Mouse (Mus musculus): ENCODE results near the gene Cul1. TPM values are rescaled to one million over a fixed set of nuclear protein-coding genes. Genes with fewer than 3 reads are reported as not detected.

Gene Cul1
- polyA plus RNA-seq, 1 experiment from 2014 or later = 234 TPM

GRCm38 (mm10) chr6:47560407-47560806, 107.2 kb downstream of the Cul1 start:
- ATAC-seq (replicated peaks; ENCODE audit: low FRiP score) = no peak
- H3K4me1 ChIP-seq (replicated peaks; ENCODE audit: control insufficient read depth, insufficient read depth, low read length) = no peaks in the 10 kb centered on the region
- no peak overlapping the region for H3K27ac ChIP-seq (ENCODE audit: low read depth, low read length)
- no peaks in the 10 kb centered on the region for H3K9me3 ChIP-seq (ENCODE audit: control insufficient read depth, low read length)
- no peak for DNase-seq (ENCODE audit: low spot score)
- no peaks in the 10 kb centered on the region for H3K27me3 ChIP-seq (ENCODE audit: control insufficient read depth, insufficient read depth, low read length)
- no peak overlapping the region for H3K9ac ChIP-seq (ENCODE audit: low read length)
- no peak overlapping the region for H3K4me3 ChIP-seq (ENCODE audit: low read depth, low read length)
- peaks cover 4% of the 10 kb centered on the region; the same call in 1 of the 2 replicates for H3K36me3 ChIP-seq (ENCODE audit: control insufficient read depth, insufficient read depth, low read length)
- no peak overlapping the region for H3K4me2 ChIP-seq (ENCODE audit: low read depth, low read length, severe bottlenecking)

GRCm38 (mm10) chr6:47560846-47561245, 107.6 kb downstream of the Cul1 start:
- H3K4me2 ChIP-seq (ENCODE audit: low read depth, low read length, severe bottlenecking) = no peak overlapping the region
- no peak for ATAC-seq (replicated peaks; ENCODE audit: low FRiP score)
- peaks cover 4% of the 10 kb centered on the region; the same call in 1 of the 2 replicates for H3K36me3 ChIP-seq (ENCODE audit: control insufficient read depth, insufficient read depth, low read length)
- H3K4me3 ChIP-seq (ENCODE audit: low read depth, low read length) = no peak overlapping the region
- no peak overlapping the region for H3K9ac ChIP-seq (ENCODE audit: low read length)
- H3K9me3 ChIP-seq (ENCODE audit: control insufficient read depth, low read length) = no peaks in the 10 kb centered on the region
- no peak for DNase-seq (ENCODE audit: low spot score)
- no peak overlapping the region for H3K27ac ChIP-seq (ENCODE audit: low read depth, low read length)
- H3K27me3 ChIP-seq (ENCODE audit: control insufficient read depth, insufficient read depth, low read length) = no peaks in the 10 kb centered on the region
- H3K4me1 ChIP-seq (replicated peaks; ENCODE audit: control insufficient read depth, insufficient read depth, low read length) = no peaks in the 10 kb centered on the region
- WGBS = 91% methylated on average over 2 of the region's 2 CpGs

GRCm38 (mm10) chr6:47561426-47561825, 108.2 kb downstream of the Cul1 start:
- Histone ChIP-seq H3K4me1 (replicated peaks; ENCODE audit: control insufficient read depth, insufficient read depth, low read length) (no peaks in the 10 kb centered on the region), H3K4me2 (ENCODE audit: low read depth, low read length, severe bottlenecking) (no peak overlapping the region), H3K4me3 (ENCODE audit: low read depth, low read length) (no peak overlapping the region), H3K27ac (ENCODE audit: low read depth, low read length) (no peak overlapping the region), H3K9ac (ENCODE audit: low read length) (no peak overlapping the region), H3K27me3 (ENCODE audit: control insufficient read depth, insufficient read depth, low read length) (no peaks in the 10 kb centered on the region), H3K9me3 (ENCODE audit: control insufficient read depth, low read length) (no peaks in the 10 kb centered on the region), H3K36me3 (ENCODE audit: control insufficient read depth, insufficient read depth, low read length) (peaks cover 6% of the 10 kb centered on the region; the same call in 1 of the 2 replicates)
- DNase-seq (ENCODE audit: low spot score) = no peak
- 95% methylated on average over 5 of the region's 5 CpGs for WGBS
- ATAC-seq (replicated peaks; ENCODE audit: low FRiP score) = no peak

- ATAC-seq (replicated peaks; ENCODE audit: low FRiP score) (0 out of 2 replicates have a peak, but pooled peaks have one; percentile 21), DNase-seq (ENCODE audit: low spot score) (no peak)
- H3K4me2 ChIP-seq (ENCODE audit: low read depth, low read length, severe bottlenecking) = no peak overlapping the region
- H3K9ac ChIP-seq (ENCODE audit: low read length) = no peak overlapping the region
- no peaks in the 10 kb centered on the region for H3K27me3 ChIP-seq (ENCODE audit: control insufficient read depth, insufficient read depth, low read length)
- no peaks in the 10 kb centered on the region for H3K4me1 ChIP-seq (replicated peaks; ENCODE audit: control insufficient read depth, insufficient read depth, low read length)
- H3K4me3 ChIP-seq (ENCODE audit: low read depth, low read length) = no peak overlapping the region
- peaks cover 20% of the 10 kb centered on the region for H3K36me3 ChIP-seq (ENCODE audit: control insufficient read depth, insufficient read depth, low read length)
- no peaks in the 10 kb centered on the region for H3K9me3 ChIP-seq (ENCODE audit: control insufficient read depth, low read length)
- 97% methylated on average over 1 of the region's 1 CpGs for WGBS
- H3K27ac ChIP-seq (ENCODE audit: low read depth, low read length) = no peak overlapping the region
Observed at GRCm38 (mm10) chr6:47565326-47566035, 112.3 kb downstream of the Cul1 start.

GRCm38 (mm10) chr6:47572887-47573286, 119.7 kb downstream of the Cul1 start:
- WGBS = 93% methylated on average over 2 of the region's 2 CpGs
- ATAC-seq (replicated peaks; ENCODE audit: low FRiP score) (no peak), DNase-seq (ENCODE audit: low spot score) (no peak)
- Histone ChIP-seq H3K9ac (ENCODE audit: low read length) (no peak overlapping the region), H3K27ac (ENCODE audit: low read depth, low read length) (no peak overlapping the region), H3K4me2 (ENCODE audit: low read depth, low read length, severe bottlenecking) (no peak overlapping the region), H3K4me1 (replicated peaks; ENCODE audit: control insufficient read depth, insufficient read depth, low read length) (no peaks in the 10 kb centered on the region), H3K27me3 (ENCODE audit: control insufficient read depth, insufficient read depth, low read length) (no peaks in the 10 kb centered on the region), H3K4me3 (ENCODE audit: low read depth, low read length) (no peak overlapping the region), H3K9me3 (ENCODE audit: control insufficient read depth, low read length) (no peaks in the 10 kb centered on the region), H3K36me3 (ENCODE audit: control insufficient read depth, insufficient read depth, low read length) (peaks cover 11% of the 10 kb centered on the region)

Other genes with a start within 250 kb of the Cul1 start
- gene Ezh2, start 141.9 kb downstream of the Cul1 start, polyA plus RNA-seq (2014; fragmentation: Nextera tagmentation; extraction: Ambion mirVana) = 198 and 216 TPM in 2 replicates

Data from forebrain, embryonic 11.5 days (tissue).